Mouse (Mus musculus) CD4-positive, CD25-positive, alpha-beta regulatory T cell, adult 2 months (primary cell): ENCODE measurements around the gene Glis3.

Experiments used
- DNase-seq: peaks from one replicate; pipeline ENCODE4 v3.0.0-alpha.2; 2012; ENCODE audit warnings: low read depth, low spot score

Glis3 gene

GRCm38 (mm10) chr19:28333007-28333766 lies 346.7 kb downstream of the Glis3 start:
- DNase-seq: no peak

- no peak for DNase-seq
Measured at GRCm38 (mm10) chr19:28328444-28329110, 351.3 kb downstream of the Glis3 start.

GRCm38 (mm10) chr19:28327536-28327935 lies 352.3 kb downstream of the Glis3 start:
- no peak for DNase-seq

- DNase-seq: no peak
Measured at GRCm38 (mm10) chr19:28306036-28306435, 373.8 kb downstream of the Glis3 start.

- no peak for DNase-seq
Measured at GRCm38 (mm10) chr19:28305510-28305909, 374.4 kb downstream of the Glis3 start.

GRCm38 (mm10) chr19:28302831-28303242 lies 377.0 kb downstream of the Glis3 start:
- no peak for DNase-seq

- no peak for DNase-seq
Measured at GRCm38 (mm10) chr19:28300226-28300625, 379.7 kb downstream of the Glis3 start.

GRCm38 (mm10) chr19:28299211-28299775 lies 380.6 kb downstream of the Glis3 start:
- DNase-seq: no peak

GRCm38 (mm10) chr19:28298669-28299068 lies 381.2 kb downstream of the Glis3 start:
- DNase-seq: no peak

GRCm38 (mm10) chr19:28291596-28291995 lies 388.3 kb downstream of the Glis3 start:
- DNase-seq: no peak

GRCm38 (mm10) chr19:28289457-28289856 lies 390.4 kb downstream of the Glis3 start:
- DNase-seq: no peak

- DNase-seq: no peak
Measured at GRCm38 (mm10) chr19:28287431-28287830, 392.4 kb downstream of the Glis3 start.

GRCm38 (mm10) chr19:28284098-28284569 lies 395.7 kb downstream of the Glis3 start:
- no peak for DNase-seq

GRCm38 (mm10) chr19:28283241-28284097 lies 396.4 kb downstream of the Glis3 start:
- no peak for DNase-seq

GRCm38 (mm10) chr19:28281405-28281804 lies 398.5 kb downstream of the Glis3 start:
- DNase-seq: no peak

GRCm38 (mm10) chr19:28277104-28277503 lies 402.8 kb downstream of the Glis3 start:
- DNase-seq: no peak

GRCm38 (mm10) chr19:28274501-28274900 lies 405.4 kb downstream of the Glis3 start:
- no peak for DNase-seq

GRCm38 (mm10) chr19:28273946-28274345 lies 405.9 kb downstream of the Glis3 start:
- DNase-seq: no peak

GRCm38 (mm10) chr19:28266850-28267249 lies 413.0 kb downstream of the Glis3 start:
- DNase-seq: no peak

GRCm38 (mm10) chr19:28265776-28266175 lies 414.1 kb downstream of the Glis3 start:
- DNase-seq: no peak

GRCm38 (mm10) chr19:28258907-28259675 lies 420.8 kb downstream of the Glis3 start:
- DNase-seq: no peak
